ENCODE assay signal across 20 mouse cellular contexts in the genomic region with DNA sequence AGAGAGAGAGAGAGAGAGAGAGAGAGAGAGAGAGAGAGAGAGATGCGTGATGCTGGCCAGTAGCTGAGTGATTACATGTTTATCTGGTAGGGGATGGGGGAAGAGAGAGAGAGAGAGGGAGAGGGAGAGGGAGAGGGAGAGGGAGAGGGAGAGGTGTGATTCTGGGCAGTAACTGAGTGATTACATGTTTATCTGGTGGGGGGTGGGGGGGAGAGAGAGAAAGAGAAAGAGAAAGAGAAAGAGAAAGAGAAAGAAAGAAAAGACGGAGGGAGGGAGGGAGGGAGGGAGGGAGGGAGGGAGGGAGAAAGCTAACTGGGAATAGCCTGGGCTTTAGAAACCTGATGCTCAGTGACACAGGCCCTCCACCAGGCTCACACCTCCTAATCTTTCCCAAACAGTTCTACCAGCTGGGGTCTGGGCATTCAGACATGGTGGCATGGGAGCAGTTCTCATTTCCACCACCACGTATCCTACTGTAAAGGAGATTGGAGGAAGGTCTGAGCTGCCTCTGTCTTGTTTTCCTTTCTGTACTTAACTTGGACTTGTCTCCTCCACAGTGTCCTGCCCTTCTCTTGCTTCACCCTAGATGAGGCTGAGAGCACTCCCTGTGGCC.
A peak's percentile ranks its signal among the peaks of the same experiment; 100 is the strongest.
DNase-seq lines count a peak whose midpoint lies in the region; ATAC-seq lines count a peak whose summit lies in the region.
"Had no signal": no experiment of that assay in that cellular context is flagged by ENCODE, and none has a peak within 500 bp of the region (broad histone marks: within the 10 kb centered on the region; RNA-seq: fewer than 3 reads in every experiment).

No protein-coding gene starts in this region.

- peak; percentile 18 to 19 for DNase-seq in adrenal gland, postnatal 36 days
- no peak for DNase-seq in adrenal gland, postnatal 25 days
- DNase-seq in heart, postnatal 14 days: no peak
- DNase-seq in testis, postnatal 14 days (ENCODE audit: low spot score): peak; percentile 7
- no peak for DNase-seq in testis, postnatal 10 days (ENCODE audit: low spot score)
- no peak for DNase-seq in right cerebral cortex, postnatal 4 days
- DNase-seq: cerebellum, adult 8-10 months; embryo, embryonic 11 days; gastrocnemius, postnatal 10 days; kidney, adult 11 months; kidney, postnatal 4 days; left cerebral cortex, postnatal 4 days; right cerebral cortex, postnatal 14 days had no signal

- H3K4me1 ChIP-seq in heart, embryonic 15.5 days (replicated peaks): 0 out of 2 replicates have a peak, but pooled peaks cover 2% of the 10 kb centered on the region
- H3K4me1 ChIP-seq: hindbrain, embryonic 12.5 days; liver, embryonic 15.5 days; midbrain, embryonic 12.5 days had no signal

- H3K4me2 ChIP-seq in heart, embryonic 15.5 days: no peak overlapping the region
- H3K4me2 ChIP-seq: hindbrain, embryonic 12.5 days; liver, embryonic 15.5 days; midbrain, embryonic 12.5 days had no signal

- H3K9me3 ChIP-seq in heart, embryonic 15.5 days (replicated peaks): no peaks in the 10 kb centered on the region
- H3K9me3 ChIP-seq: hindbrain, embryonic 12.5 days; liver, embryonic 15.5 days; midbrain, embryonic 12.5 days had no signal

- 0 out of 2 replicates have a peak, but pooled peaks have one; percentile 10 for ATAC-seq in heart, embryonic 15.5 days (replicated peaks; ENCODE audit: insufficient number of reproducible peaks, insufficient read depth, low FRiP score, low read depth)
- no peak for ATAC-seq in cerebellum, adult (ENCODE audit: insufficient number of reproducible peaks, low FRiP score, low TSS enrichment)
- ATAC-seq: forebrain, embryonic 16.5 days had no signal

- 38% methylated on average over 2 of the region's 3 CpGs for WGBS in heart, embryonic 15.5 days

- no peak overlapping the region for H3K4me3 ChIP-seq in heart, embryonic 15.5 days
- H3K4me3 ChIP-seq: hindbrain, embryonic 12.5 days; liver, embryonic 15.5 days; midbrain, embryonic 12.5 days; myocyte had no signal

- intact Hi-C loops in heart, postnatal 14 days (cut with DNase I): no loop called here

- no peak overlapping the region for H3K9ac ChIP-seq in heart, embryonic 15.5 days
- H3K9ac ChIP-seq: hindbrain, embryonic 12.5 days; liver, embryonic 15.5 days; midbrain, embryonic 12.5 days had no signal

- no peaks in the 10 kb centered on the region for H3K27me3 ChIP-seq in heart, embryonic 15.5 days
- H3K27me3 ChIP-seq: hindbrain, embryonic 12.5 days; liver, embryonic 15.5 days; midbrain, embryonic 12.5 days had no signal

- no peak overlapping the region for H3K27ac ChIP-seq in heart, embryonic 15.5 days
- H3K27ac ChIP-seq: hindbrain, embryonic 12.5 days; liver, embryonic 15.5 days; midbrain, embryonic 12.5 days had no signal

- H3K36me3 ChIP-seq in heart, embryonic 15.5 days: peaks cover 13% of the 10 kb centered on the region; the same call in 1 of the 2 replicates

Comparison
In these comparisons a context has a peak if more than half of its experiments do, and no peak if none do; other contexts are left out.
1. DNase-seq: peak in adrenal gland, postnatal 36 days (2 of 2) and testis, postnatal 14 days (single experiment); none in adrenal gland, postnatal 25 days (single experiment), heart, postnatal 14 days (0 of 2), testis, postnatal 10 days (single experiment) and right cerebral cortex, postnatal 4 days (single experiment).